Mouse (Mus musculus) bone marrow, adult 2 months (tissue): Measurements from ENCODE around the gene Fam193b.

Experiments
- CTCF ChIP-seq: fragments of 200-500 bp; IDR thresholded peaks from 2 replicates; pipeline ENCODE4 v1.5.1; 2011; ENCODE audit warnings: low read length, control low read depth; ENCODE audit not compliant: control insufficient read depth, insufficient read depth
- POLR2A ChIP-seq: fragments of 200-500 bp; IDR thresholded peaks from 2 replicates; pipeline ENCODE4 v1.6.1; 2011; ENCODE audit warnings: low read depth, mild to moderate bottlenecking, control low read depth, low read length, borderline replicate concordance; ENCODE audit not compliant: control insufficient read depth

DNA sequence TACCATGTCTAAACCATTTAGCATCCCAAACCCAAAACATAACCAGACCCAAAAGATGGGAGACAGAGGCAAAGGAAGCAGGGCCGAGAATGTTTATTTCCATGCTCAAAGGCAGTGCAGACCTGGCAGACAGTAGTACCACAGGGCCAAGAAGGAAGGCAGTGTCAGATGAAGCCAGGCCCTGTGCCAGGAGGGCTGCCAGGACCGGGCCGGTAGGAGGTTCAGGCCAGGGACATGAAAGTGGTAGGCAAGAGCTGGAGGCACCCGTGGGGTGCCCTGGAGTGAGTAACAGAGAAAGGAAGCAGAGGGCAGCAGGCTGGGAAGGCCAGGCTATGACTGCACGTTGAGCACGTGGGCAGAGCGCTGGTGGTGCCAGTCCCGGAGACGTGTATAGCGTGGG is 64.2 kb downstream of the Fam193b start:
- TF ChIP-seq POLR2A: no peak
- TF ChIP-seq CTCF: no peak
